Mouse (Mus musculus): ENCODE data around the gene Kmt2a.

Gene Kmt2a

DNA sequence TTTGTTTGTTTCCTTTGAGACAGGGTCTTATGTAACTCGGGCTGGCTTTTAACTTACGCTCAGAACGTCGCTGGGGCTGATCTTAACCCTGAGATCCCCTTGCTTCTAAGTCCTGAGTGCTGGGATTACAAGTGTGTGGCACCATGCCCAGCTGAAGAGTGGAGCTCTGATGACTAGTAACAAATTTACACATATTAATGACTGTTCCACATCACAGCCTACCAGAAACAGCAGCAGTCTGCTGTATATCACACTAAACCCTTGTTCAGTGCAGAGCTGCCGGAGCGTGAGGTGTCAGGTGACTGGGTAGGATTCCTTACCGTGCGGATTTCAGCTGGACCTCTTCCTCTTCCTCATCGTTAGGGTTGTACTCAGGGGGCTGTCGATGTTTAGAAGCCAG lies 70.8 kb downstream of the Kmt2a start:
- 79% methylated on average over 10 of the region's 10 CpGs for WGBS

DNA sequence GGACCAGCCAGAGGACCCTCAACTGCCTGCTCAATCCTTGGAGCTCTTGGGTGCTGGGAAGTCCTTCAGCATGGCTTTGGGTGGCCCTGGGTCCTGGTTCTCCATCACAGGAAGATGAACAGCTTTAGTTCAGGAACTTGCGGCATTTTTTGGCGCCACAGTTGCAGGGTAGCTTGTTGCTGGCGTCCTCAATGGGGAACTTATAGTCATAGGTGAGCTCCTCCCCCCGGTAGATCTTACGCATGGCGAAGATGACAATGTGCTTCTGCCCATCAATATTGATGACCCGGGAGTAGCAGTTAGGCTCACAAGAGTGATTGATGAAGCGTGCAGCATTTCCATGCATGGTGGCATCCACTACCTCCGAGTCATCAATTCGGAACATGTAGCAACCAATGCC lies 73.3 kb downstream of the Kmt2a start:
- 94% methylated on average over 10 of the region's 10 CpGs for WGBS

DNA sequence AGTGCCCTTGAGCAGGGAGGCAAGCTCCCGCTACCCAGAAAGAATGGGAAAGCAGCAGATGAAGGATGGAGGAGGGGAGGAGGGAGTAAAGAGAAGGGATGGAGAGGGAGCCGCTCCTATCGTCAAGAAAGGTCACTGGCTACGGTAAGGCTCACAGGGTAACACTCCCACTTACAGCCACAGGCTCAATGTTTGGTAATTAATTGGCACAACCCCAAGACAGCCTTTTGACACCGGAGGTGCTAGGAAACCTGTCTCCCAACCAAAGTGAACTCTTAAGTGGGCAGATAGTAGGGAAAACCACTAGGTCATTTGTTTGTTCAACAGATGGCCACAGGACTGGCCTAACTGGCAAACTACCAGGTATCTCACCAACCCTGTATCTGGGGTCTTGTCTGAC lies 74.0 kb downstream of the Kmt2a start:
- WGBS = 53% methylated on average over 5 of the region's 5 CpGs

DNA sequence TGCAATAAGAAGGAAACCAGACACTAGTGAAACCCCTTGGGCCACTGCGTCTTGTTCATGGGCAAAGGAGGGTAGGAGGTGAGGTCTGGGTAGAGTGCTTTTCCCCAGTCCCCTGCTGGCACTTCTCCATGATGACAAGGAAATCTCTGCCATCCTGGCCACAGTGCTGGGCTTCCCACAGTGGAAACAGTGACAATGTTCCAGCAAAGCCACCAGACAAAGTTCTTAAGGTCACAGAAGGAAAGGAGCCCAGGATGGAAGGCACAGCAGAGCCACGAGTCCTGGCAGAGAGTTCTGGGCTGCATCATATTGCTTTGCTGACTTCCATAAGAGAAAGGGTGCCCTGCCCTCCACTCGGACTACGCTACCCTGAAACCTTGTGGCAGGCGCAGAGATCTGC lies 75.6 kb downstream of the Kmt2a start:
- WGBS = 93% methylated on average over 5 of the region's 5 CpGs

DNA sequence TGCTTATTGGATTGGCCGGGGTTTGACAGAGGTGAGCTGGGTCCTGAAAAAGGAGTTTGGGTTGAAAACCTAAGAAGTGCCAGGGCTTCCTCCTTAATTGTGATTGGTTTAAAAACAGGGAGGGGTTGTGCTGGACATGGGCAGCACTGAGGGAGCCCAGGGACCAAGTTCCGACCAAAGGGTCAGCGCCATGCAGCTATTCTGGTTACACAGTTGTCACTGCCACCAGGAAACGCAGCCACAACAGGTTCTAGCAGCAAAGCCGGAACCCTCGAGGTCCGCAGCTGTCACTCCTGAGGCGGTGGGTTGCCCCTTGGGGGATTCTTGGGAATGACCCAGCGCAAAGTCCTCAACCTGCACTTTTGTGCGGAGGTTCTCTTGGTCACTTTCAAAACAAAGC lies 76.4 kb downstream of the Kmt2a start:
- WGBS = 90% methylated on average over 10 of the region's 10 CpGs

DNA sequence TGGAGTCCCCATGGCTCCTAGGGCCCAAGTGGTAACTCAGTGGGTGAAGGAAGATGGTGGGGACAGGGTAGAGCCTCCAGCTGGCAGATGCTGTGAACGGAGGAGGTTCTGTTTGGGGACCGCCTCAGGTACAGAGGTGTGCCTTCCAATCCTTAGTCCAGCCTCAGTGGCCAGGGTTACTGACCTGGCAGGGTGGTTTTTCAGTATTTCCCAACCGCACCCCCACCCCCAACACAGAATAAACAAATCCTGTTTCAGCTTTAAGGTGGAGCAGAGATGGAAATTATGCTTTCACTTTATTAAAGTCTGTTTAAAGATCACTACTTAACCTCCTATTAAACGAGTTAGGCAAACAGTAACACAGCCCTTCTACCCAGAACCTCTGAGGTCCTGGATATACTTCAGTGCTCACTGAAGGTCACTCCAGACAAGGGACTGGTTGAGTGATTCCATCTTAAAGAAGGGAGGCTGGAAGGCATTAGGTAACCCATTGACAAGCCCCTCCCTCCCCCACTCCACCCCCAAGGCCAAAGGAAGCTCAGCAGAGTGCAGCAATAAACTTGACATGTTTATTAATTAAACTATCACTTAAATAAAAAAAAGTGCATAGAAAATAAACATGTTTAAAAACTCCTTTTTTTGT lies 78.2 kb downstream of the Kmt2a start, which contains the start of gene Ttc36:
Gene Ttc36, minus strand, starts transcription at position 265 of the 643 bp plus-strand sequence.
- WGBS = 68% methylated on average over 4 of the region's 4 CpGs

DNA sequence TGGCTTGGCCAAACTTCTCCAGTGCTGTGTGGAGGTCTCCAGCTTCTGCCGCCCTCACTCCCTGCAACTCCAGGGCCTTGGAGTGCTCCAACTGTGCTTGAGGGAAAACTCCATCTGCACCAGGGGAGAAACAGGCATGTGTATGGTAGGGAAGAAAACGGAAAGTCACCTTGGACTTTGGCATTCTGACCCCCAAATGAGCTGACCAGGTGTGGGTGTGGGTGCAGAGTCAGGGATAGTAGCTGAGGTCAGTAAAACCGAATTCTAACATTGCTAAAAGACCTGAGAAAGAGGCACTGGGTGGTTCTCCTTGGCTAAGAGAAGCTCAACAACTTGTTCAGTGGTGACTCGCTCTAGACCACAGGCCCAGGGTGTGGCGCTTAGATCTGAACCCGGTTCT lies 79.4 kb downstream of the Kmt2a start:
- WGBS = 81% methylated on average over 6 of the region's 6 CpGs

DNA sequence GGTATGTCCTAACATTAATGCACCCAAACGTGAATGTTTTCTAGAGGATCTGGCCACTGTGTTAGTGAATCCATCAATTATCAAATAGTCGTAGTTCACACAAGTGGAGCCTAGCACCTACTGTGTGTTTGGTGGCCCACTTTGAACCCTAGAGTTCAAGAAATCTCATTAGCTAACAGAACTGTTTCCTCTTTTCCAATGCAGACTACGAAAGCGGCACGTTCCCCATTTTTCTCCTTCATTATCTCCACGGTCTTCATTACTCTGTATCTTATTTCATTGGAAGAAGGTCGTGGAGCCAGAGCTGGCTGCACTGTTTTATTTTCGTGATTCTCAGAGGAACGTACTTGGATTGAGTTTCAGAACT lies 81.2 kb downstream of the Kmt2a start:
- 30% methylated on average over 9 of the region's 9 CpGs for WGBS

DNA sequence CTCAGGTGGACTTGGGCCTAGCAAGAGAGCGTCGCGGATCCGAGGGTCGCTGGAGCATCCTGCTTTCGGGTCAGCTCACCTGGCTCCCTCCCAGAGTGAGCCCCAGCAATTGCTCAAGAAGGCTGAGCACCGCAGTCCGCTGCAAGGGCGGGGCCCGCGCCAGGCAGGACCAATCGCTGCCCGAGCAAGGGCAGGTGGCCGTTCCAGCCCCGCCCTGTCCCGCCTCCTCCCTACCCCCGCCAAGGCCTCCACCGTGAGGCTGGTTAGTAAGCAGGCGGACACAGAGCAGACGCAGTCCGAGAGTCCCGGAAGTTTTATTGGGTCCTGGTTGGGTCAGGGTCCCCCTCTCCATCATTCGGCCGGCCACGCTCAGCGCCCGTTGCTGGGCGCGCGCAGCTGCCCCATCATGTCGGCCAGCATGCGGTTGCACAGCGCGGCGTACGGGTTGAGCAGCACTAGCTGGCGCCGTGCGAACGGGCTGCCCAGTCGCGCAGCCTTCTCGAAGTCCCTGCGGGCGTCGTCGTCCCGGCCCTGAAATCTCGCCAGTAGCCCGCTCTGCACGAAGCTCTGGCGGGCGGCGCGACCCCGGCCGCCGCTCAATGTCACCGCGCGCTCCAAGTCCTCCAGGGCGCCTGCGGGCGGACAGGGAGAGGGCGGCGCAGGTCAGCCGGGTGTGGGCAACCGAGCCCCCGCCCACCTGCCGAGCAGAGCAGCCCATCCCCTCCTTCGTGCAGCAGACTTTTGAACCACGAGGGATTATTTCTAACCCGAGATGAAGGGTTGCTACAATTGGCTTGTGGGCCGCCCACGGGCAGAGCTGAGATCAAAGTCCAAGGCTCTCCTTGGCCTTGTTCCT lies 81.8 kb downstream of the Kmt2a start, which contains the start of gene Tmem25:
Gene Tmem25, minus strand, starts transcription at position 206 of the 856 bp plus-strand sequence.
- WGBS = under 1% methylated on average over 75 of the region's 75 CpGs

DNA sequence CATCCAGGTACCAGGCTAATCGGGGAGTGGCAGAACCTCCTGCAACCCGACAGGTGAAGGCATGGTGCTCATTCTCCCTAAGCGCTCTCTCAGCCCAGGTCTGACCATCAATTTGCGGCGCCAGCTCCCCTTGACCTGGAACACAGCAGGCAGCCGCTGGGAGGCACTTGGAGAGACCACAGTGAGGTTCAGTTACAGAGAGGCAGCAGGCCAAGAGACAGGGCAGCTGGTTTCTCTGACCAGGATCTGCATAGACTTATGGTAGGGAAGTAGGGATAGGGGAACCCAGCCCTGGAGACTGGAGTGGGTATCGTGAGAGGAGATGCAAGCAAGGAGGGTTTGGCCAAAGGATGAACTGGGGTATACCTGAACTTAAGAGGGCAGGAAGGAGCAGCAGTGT lies 82.8 kb downstream of the Kmt2a start:
- 53% methylated on average over 7 of the region's 7 CpGs for WGBS

DNA sequence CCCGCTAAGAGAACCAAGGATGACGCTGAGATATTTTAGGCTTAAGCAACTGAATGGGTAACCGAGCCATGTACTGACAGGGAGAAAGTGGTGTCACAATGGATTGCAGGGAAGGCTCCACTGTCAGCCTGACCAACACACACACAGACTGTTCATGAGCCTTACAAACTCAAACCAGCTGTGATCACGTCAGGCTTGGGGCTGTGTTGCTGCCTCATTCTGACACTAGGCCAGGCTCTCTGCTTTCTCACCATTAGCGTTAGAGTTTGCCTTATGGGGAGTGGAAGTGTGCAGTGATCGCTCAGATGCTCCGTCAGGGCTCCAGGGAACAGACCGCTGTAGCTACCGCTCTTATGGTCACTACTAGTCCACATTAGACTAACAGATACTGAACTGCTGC lies 88.3 kb downstream of the Kmt2a start:
- WGBS = 63% methylated on average over 9 of the region's 9 CpGs

DNA sequence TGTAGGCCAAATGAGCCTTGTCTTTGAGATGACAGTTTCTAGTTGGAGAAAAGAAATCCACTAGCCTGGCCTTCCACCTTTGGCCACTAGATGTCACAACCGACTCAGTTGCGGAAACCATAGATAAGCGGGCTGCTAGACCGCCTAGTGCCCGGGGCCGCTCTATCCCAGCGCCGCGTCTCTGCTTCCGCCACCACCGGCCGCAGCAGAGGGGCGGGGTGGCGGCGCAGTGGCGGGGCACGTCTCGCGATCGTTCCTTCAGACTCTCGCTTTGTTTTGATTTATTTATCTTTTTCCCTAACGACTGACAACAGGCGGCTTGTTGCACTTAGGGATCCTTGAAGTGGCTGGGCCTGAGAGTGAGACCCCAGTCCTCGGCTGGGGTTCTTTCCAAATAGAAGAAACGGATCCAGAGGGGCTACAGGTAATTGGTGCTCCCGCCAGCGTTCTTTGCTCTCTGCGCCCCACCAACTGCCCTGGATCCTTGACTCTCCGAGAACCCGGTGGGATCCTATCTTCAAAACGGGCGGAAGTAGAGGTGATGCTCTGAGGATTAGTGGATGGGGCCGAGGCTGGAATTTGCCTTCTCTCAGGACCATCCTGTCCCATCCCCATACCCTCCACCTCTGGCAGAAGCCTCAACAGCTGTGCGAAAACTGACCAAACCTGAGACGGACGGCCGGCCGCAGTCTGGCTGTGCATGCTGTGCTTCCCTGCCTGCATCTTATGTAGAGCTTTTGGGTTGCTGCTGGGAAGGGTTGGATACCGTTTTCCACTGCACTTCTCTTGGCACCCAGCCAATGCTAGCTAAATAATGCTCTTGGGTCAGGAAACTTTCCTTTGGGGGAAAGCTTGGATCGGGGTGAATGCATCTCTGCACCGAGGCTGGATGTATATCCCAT lies 108.1 kb downstream of the Kmt2a start:
- WGBS = under 1% methylated on average over 41 of the region's 41 CpGs

DNA sequence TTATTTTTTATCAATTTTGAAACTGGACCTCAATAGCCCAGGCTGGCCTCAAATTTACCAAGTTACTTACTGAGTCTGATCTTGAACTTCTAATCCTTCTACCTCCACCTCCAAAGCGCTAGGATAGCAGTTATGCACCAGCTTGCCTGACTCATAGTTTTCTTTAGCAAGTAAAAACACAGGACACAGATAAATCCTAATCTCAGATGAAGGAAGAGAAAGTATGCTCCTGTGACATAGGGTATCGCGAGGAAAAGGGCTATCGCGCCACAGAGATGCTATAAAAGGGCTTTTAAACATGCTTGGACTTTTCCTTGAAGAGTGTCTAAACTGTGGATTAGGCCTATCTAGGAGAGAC lies 108.7 kb downstream of the Kmt2a start:
- WGBS = 24% methylated on average over 5 of the region's 5 CpGs

DNA sequence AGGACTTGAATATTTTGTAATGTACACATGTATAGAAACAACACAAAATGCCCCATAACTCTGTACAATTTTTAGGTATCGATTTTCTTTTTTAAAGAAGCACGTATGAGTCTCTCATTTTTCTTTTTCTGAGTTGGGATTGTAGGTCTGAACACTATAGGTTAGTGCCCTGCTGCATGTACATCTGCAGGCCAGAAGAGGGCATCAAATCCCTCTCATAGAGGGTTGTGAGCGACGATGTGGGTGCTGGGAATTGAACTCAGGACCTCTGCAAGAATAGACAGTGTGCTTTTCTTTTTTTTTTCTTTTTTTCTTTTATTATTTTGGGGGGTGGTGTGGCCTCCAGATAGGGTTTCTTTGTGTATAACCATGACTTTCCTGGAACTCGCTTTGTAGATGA lies 109.7 kb downstream of the Kmt2a start:
- 94% methylated on average over 5 of the region's 5 CpGs for WGBS

DNA sequence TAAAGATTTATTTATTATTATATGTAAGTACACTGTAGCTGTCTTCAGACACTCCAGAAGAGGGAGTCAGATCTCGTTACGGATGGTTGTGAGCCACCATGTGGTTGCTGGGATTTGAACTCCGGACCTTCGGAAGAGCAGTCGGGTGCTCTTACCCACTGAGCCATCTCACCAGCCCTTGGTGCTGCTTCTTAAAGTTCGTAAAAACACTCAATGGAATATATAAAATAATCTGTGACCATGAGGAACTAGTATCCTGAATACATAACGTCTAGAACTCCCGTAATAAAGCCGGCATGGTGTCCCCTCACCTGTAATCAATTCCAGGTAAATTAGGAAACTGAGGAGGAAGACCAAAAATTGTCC lies 113.1 kb downstream of the Kmt2a start:
- 36% methylated on average over 8 of the region's 9 CpGs for WGBS

DNA sequence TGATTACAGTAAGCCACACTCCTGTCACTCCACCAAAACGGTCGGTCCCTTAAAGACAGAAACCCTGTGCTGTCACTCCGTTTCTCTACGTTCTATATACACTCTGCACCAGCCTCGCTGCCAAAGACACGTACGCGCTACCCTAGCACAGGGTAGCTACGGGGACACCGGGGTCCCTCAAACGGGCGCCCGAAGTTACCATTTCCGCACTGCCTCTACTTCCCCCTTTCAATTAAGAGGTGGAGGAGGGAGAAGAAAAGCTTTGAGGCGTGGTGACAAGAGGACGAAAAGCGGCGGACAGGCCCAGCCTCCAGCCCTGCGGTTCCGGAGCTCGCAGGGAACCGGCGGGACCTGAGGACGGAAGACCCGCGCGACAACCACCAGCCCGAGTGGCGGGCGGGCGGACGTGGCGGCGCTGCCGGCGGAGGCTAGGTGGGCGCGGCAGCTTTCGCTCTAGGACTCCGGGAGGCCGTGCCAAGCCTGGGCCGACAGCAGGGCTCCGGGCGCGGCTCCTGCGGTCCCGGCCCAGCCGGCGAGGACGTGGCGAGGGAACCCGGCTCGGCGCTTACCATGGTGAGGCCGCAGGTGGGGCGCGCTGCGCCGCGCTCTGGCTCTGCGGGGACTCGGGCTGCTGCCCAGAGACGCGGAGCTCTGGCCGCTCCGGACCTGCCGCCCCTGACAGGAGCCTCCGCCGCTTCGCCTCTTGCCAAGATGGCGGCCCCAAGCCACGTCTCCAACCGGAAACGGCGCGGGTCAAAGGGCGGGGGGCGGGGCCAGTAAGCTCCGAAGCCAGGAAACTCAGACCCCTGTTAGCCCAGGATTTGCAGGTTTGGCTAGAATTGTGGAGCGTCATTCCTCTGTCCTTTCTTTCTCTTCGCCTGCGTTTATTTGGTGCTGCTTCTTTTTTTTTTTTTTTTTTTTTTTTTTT lies 113.7 kb downstream of the Kmt2a start, which contains the start of the genes Arcn1 and Ift46:
Gene Arcn1, minus strand, starts transcription at position 745 of the 928 bp plus-strand sequence.
Gene Ift46, plus strand, starts transcription at position 808 of the 928 bp plus-strand sequence.
- under 1% methylated on average over 81 of the region's 82 CpGs for WGBS

DNA sequence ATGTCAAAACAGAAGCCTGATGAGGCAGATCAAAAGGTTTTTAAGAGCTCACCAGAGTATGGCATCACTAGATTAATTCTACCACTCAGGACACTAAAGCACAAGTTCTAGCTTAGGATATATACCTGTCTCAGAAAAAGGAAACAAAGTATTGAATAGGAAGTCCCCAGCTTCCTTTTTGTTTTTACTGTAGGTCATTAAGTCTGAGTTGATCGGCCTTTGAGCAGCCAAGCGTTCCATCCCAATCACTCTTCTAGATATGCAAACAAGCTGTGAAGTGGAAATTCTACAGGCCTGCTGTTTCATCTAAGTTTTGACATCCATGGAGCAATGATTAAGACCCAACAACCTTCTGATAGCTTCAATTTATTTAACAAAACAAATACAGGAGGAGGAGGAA lies 120.2 kb downstream of the Kmt2a start:
- 65% methylated on average over 2 of the region's 2 CpGs for WGBS

Measured in cerebral cortex, adult 2 months (tissue).